Mouse (Mus musculus) cerebellum, adult 11-12 months (tissue): Measurements from ENCODE around the gene Duoxa1.
A peak's percentile ranks its signal among the peaks of the same experiment; 100 is the strongest.
"Not testable (repeated sequence)": the region's sequence is repeated elsewhere in the genome, so short reads cannot be mapped to it uniquely, and the experiment has no call there.

Experiments used
- DNase-seq: peaks from one replicate; pipeline ENCODE4 v3.0.0; 2022

Duoxa1 gene

GRCm38 (mm10) chr2:122313536-122313935 lies at the start of gene Duoxa1:
Gene Duoxa1, minus strand, starts transcription at chr2:122313730.
- no peak for DNase-seq

DNA sequence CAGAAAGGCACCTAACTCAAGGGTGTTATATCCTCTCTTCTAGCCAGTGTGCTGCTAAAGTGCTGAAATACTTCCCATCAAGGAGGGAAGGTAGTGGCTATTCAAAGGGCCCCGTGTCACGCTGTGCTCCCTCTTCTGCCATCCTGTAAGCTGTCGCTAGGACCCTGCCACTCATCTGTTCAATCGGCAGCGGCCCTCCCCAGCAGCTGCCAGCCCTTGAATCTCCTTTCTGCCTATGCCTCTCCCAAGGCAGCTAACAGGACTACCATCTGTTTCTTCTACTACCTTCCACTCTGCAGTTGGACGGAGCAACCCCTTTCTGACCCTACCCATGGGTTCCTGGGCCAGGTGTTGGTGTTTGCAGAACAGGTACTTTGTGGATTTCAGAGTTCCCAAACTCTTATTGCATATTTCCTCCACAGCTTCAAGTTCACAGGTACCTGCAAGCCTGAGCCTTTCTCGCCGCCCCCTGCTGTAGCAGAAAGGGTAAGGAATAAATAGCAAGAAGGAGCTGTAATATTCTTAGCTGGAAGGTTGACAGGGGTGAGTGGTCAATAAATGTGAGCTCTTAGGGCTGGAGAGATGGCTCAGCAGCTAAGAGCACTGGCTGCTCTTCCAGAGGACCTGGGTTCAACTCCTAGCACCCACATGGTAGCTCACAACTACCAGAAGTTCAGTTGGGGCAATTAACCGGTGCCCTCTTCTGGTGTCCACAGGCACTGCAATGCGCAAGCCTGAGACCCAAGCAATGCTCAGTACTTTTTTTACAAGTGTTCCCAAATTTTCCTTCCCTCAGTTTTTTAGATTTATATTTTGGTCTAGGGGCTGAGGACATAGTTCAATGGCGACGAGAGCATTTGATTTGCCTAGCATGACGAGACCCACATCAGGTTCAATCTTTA lies 49.3 kb upstream of the Duoxa1 start:
- peak; percentile 53 for DNase-seq

DNA sequence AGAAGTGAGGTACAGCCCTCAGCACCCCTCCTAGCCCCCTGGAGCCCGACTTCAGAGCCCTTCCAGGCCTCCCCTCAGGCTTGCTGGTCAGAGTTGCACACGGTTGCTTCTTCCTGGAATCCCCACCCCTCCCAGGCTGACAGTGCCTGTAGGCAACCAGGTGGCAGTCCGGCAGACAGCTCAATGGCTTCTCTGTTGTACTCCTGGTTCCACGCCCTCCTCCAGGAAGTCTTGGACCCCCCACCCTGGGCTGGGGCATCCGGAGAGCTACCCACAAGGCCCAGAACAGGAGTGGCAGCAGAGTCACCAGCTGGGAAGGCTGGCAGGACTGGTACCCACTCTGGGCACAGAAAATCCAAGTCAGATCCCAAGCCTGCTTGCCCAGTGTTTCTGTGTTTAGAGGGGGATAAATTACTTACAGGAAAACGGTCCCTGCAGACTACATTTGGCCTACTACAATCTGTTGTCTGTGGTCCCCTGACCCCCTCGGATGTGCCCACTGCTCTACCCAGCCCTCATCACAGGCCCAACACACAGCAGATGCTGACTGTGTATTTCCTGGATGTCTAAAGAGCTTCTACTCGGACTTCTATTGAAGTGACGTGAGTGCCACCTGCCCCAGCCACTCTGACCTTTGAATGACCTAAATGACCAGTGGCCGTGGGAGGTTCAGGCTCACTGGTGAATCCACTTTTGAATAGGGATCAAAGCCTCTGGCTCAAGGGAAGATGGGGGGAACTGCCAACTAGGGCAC lies 48.5 kb upstream of the Duoxa1 start:
- peak; percentile 86 for DNase-seq

DNA sequence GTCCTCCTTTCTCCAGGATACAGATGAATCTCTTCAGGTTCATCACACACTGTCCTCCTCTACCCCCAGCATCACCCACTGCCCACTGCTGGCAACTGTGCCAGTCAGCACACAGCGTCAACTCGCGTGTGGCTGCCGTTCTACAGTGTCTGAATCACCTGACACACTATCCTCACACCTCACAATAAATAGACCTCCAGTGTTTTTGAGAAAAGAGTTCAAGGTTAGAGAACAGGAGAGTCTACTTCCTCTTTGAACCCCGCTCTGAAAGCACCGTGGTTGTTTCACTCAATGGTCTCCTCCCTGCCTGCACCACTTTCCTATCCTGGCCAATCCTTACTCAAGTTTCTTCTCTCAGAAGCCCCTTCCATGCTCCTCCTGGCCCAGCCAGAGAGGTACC lies 47.7 kb upstream of the Duoxa1 start:
- no peak for DNase-seq

DNA sequence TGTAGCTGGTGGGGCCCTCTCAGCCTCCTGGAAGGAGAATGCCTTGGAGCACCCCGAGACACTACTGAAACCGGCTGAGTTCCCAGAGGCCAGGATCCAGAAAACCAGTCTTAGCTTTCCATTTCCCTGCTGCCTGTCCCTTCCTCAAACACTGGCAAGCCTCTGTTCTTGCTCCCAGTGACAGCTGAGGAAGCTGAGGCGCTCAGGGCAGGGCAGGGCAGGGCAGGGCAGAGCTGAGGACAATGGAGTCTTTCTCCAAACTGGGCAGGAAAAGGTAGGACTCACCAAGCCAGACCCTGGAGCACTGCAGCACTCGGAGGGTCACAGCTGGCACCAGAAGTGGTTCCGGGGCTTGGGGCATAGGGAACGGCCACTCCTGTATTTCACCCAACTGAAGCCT lies 46.8 kb upstream of the Duoxa1 start:
- no peak for DNase-seq

DNA sequence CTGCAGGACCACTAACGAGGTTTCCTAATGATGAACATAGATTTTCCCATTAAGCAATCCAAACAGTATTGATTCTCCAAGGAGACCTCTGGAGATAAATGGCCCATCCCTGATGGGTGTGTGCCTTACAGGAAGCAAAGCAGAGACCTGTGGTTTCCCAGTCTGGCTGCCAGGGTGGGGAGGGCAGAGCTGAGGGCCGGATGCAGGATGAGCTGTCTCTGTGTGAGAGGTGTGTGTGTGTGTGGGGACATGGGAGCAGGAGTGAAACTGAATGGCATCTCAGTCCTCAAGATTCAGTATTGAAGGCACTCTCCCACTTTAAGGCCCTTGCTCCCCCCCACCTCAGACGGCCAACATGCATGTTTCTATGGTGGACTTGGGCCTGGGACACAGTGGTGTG lies 42.7 kb upstream of the Duoxa1 start:
- peak; percentile 49 for DNase-seq

- peak; percentile 58 for DNase-seq
Observed at GRCm38 (mm10) chr2:122355389-122355788, 41.9 kb upstream of the Duoxa1 start.

DNA sequence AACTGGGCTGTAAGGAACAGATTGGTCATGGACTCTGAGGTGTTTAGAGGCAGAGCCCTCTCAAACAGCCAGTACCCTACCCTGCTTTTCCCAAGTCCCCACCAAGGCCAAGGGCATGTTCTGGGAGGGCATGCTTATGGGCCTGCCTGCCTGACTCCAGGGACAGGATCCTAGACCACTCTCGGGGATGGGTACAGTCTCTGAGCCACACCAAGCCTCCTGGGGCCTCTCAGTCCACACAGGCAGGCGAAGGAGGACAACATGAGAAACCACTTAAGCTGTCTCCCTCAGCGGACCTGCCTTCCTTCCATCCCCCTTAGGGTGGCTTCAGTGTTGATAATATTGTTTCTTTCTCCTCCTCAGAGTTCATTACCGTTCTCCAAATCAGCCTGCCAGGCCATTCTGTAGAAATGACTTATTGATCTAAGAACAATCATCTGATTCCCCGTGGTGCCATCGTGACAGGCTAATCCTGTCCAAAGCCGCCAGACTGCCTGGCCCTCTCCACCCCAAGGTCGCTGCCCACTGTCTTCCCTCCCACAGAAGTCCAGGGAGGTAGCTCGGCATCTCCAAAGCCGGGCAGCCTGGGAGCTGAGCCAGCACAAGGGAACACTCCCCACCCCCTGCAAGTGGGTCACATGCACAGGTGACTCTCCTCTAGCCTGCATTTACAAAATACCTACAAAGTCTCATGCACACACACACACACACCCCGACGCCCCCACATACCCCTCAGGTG lies 40.8 kb upstream of the Duoxa1 start:
- peak; percentile 87 for DNase-seq

DNA sequence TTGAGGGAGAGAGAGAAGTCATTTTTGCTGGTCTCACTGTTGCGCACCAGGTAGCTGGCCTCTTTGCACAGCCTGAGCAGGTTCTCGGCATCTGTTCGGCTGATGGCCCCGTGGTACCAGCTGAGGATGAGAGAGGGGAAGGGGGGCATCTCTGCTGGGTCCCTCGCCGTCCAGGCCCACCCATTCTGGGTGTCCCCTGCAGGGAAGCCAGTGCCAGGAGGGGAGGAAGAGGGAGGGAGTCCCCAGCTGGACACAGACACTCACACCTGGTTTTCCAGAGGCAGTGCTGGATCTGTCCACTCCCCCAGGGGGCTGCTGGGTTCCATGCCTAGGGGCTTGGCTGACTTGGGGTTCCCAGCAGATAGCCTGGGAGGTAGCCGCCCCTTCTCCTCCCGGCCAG lies 40.2 kb upstream of the Duoxa1 start:
- DNase-seq, result peak; percentile 68

- DNase-seq, result peak; percentile 84
Observed at GRCm38 (mm10) chr2:122352992-122353391, 39.5 kb upstream of the Duoxa1 start.

GRCm38 (mm10) chr2:122351931-122352329 lies 38.4 kb upstream of the Duoxa1 start:
- DNase-seq, result peak; percentile 68

GRCm38 (mm10) chr2:122351156-122351930 lies 37.8 kb upstream of the Duoxa1 start:
- DNase-seq, result peak; percentile 59

DNA sequence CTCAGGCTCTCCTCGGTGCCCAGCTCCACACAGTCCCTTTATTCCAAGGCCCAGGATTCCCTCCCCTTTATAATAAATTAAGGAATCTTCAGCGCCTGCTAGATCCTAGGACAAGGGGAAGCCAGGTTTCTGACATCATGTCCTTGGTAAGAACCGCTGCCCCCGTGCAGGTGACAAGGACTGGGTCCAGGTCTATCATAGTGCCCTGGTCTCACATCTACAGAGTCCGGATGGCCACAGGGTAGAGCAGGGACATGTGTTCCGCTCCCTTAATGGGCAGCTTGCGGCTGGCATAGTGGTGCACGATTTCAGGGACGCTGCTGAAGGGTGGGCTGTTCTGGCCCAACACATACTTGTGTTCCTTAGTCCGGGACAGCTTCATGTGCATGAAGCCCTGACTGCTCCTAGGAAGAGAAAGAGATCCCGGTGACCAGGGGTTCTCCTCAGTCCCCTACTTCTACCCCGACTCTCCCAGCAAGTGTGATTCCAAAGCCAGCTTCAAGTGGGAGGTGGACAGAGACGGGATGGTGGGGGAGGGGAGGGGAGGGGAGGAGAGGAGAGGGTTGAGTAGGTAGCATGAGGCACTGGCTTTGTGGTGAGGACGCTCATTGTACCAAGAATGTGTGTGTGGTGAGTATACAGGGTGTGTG lies 35.7 kb upstream of the Duoxa1 start:
- peak; percentile 71 for DNase-seq

GRCm38 (mm10) chr2:122348531-122349131 lies 35.1 kb upstream of the Duoxa1 start:
- DNase-seq, result peak; percentile 94

DNA sequence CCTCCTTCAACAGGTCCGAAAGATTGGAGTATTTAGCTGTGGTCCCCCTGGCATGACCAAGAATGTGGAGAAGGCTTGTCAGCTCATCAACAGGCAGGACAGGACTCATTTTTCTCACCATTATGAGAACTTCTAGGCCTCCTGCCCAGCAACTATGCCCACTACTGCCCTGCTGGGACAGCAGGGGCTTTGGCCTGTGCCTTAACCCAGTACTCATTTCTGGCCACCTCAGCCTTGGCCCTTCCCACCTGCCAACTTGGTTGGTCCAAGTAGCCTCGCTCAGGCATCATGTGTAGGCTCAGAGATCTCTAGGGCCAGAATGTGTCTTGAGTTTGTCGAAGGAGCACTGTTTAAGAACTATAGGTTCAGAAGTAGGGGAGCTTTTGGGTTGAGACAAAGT lies 33.7 kb upstream of the Duoxa1 start:
- DNase-seq, result peak; percentile 46

- DNase-seq, result peak; percentile 52
Observed at GRCm38 (mm10) chr2:122346164-122346563, 32.6 kb upstream of the Duoxa1 start.

DNA sequence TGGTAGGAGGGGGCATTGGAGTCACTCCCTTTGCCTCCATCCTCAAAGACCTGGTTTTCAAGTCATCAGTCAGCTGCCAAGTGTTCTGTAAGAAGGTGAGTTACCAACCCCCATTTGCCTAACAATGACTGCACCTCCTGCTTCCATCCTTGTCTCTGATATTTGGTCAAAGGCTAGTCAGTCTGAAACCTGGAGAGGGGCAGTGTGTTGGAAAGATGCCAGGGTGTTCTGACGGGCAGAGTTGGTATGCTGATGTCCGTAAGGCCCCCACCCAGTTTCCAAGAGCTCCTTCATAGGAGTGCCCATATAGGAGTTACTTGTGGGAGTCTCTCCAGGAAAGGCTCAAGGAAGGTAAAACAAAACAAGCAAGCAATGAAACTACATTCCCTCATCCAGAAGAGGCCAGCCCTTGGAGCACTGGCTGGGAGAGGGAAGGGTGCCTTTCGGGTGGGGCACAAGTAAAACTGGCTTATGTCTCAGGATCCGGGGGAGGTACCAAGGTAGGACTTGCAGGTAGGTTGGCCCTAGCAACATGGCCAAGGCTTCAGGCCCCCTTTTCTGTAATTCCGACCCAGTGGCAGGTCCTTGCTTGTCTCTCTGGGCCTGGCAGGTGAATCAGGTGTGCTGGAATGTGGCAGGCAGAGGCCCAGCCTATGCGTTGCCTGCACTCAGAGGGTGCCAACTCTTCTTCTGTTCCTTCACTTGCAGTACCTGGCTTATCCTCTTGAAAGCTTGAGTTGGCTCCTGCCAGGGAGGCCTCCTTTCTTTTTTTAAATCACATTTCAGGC lies 31.8 kb upstream of the Duoxa1 start:
- peak; percentile 64 for DNase-seq

DNA sequence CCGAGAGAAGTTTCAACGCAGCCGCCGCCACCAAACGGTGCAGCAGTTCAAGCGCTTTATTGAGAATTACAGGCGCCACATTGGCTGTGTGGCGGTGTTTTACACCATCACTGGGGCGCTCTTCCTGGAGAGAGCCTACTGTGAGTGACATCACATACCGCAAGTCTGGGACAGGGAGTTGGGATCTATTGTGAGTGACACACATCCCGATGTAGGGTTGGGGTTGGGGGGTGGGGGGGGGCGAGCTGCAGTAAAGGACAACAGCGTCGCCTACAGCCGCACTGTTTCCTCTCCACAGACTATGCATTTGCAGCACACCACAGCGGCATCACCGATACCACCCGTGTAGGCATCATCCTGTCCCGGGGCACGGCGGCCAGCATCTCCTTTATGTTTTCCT lies 23.8 kb upstream of the Duoxa1 start:
- DNase-seq, result no peak

GRCm38 (mm10) chr2:122334170-122334569 lies 20.6 kb upstream of the Duoxa1 start:
- no peak for DNase-seq

- DNase-seq, result no peak
Observed at GRCm38 (mm10) chr2:122332222-122332621, 18.7 kb upstream of the Duoxa1 start.

DNA sequence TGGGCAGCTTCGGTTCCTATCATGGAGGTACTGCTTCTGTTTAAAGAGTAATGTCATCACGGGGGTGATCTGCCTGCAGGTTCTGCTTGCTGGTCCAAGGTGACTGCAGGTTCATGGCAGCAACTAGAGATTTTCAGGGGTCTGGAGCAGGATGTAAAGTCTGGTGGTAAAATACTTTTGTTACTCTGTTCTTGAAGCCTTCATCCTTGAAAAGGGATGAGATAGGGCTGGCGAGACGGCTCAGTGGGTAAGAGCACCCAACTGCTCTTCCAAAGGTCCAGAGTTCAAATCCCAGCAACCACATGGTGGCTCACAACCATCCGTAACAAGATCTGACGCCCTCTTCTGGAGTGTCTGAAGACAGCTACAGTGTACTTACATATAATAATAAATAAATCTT lies 16.8 kb upstream of the Duoxa1 start:
- not testable (repeated sequence) for DNase-seq
